Mouse (Mus musculus) midbrain, embryonic 16.5 days (tissue): ENCODE data around the gene Acmsd. TPM values are rescaled to one million over a fixed set of nuclear protein-coding genes. Genes with fewer than 3 reads are reported as not detected.

Experiments
- ATAC-seq: fragments of 200-750 bp; cut with Nextera tagmentation; 2 replicates; pipeline ENCODE4 v1.8.0; 2017; ENCODE audit warnings: moderate TSS enrichment
- H3K27ac ChIP-seq: fragments of 300-500 bp; sonication (generic); 2 replicates; pipeline ENCODE4 v1.5.1; 2014; ENCODE audit warnings: mild to moderate bottlenecking, low read length, mixed read lengths
- H3K27me3 ChIP-seq: fragments of 300-500 bp; sonication (generic); 2 replicates; pipeline ENCODE4 v1.6.1; 2014; ENCODE audit warnings: low read depth, low read length, mixed read lengths; ENCODE audit not compliant: control insufficient read depth, insufficient read depth
- H3K36me3 ChIP-seq: fragments of 300-500 bp; sonication (generic); 2 replicates; pipeline ENCODE4 v1.6.1; 2014; ENCODE audit warnings: mild to moderate bottlenecking, low read length, moderate library complexity, mixed read lengths; ENCODE audit not compliant: control insufficient read depth, insufficient read depth
- H3K4me1 ChIP-seq: fragments of 300-500 bp; sonication (generic); 2 replicates; pipeline ENCODE4 v1.6.1; 2014; ENCODE audit warnings: mild to moderate bottlenecking, low read length, mixed read lengths; ENCODE audit not compliant: control insufficient read depth, insufficient read depth
- H3K4me2 ChIP-seq: fragments of 300-500 bp; sonication (generic); 2 replicates; pipeline ENCODE4 v1.6.1; 2014; ENCODE audit warnings: mild to moderate bottlenecking, low read length, mixed read lengths
- H3K4me3 ChIP-seq: fragments of 300-500 bp; sonication (generic); 2 replicates; pipeline ENCODE4 v1.5.1; 2014; ENCODE audit warnings: low read depth, mild to moderate bottlenecking, low read length, moderate library complexity, mixed read lengths
- H3K9ac ChIP-seq: fragments of 300-500 bp; sonication (generic); 2 replicates; pipeline ENCODE4 v1.6.1; 2014; ENCODE audit warnings: low read depth, low read length, mixed read lengths
- H3K9me3 ChIP-seq: fragments of 300-500 bp; sonication (generic); replicated peaks from 2 replicates; pipeline ENCODE4 v1.6.1; 2014; ENCODE audit warnings: mild to moderate bottlenecking, low read length, mixed read lengths; ENCODE audit not compliant: control insufficient read depth, poor library complexity, severe bottlenecking
- WGBS: fragments of 180-500 bp; shearing (Covaris S2); extraction: QIAGEN DNeasy Blood & Tissue Kit; methylation state at CpG from one replicate; pipeline ENCODE4 v1.1.7; 2014; 5-methylcytosine and 5-hydroxymethylcytosine counted together
- polyA plus RNA-seq: library from polyadenylated mRNA; unstranded; fragments of >200 nt; fragmentation: Nextera tagmentation; extraction: Ambion mirVana; gene quantifications from 2 replicates; pipeline ENCODE4 v1.2.1, GENCODE M21; 2015

The Acmsd gene
- polyA plus RNA-seq, 1 experiment from 2014 or later: not detected

DNA sequence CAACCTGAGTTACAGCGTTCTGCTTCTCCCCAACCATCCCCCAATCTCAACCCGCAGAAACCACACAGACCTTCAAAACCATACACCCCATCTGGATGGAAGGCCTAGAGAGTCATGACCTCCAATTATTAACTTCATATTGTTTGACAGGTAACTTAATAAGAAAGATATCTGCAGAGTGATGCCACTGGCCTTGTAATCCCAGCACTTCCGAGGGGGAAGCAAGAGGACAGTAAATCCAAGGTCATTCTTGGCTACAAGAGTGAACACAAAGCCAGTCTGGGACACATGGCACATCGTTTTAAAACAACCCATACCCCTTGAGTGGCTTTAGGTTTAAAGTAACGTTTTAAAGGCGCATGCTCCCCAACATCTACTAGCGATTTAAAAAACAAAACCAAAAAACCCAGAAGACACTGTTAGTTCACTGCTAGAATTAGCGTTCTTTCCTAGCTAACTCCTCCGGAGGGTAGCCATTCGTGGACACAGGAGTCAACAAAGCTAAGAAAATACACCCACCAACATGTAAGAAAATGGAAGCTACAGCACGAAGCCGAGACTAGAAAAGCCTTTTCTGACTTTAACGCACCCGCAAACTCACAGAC is 44.1 kb downstream of the Acmsd start:
- peak overlapping the region; percentile 93 for H3K27ac ChIP-seq
- H3K36me3 ChIP-seq: no peaks in the 10 kb centered on the region
- no peaks in the 10 kb centered on the region for H3K27me3 ChIP-seq
- peak overlapping the region; percentile 63 for H3K4me3 ChIP-seq
- H3K9me3 ChIP-seq: no peaks in the 10 kb centered on the region
- ATAC-seq: peak; percentile 57
- H3K4me2 ChIP-seq: peak overlapping the region; percentile 89
- under 1% methylated on average over 14 of the region's 14 CpGs for WGBS
- peak overlapping the region; percentile 51 for H3K9ac ChIP-seq
- H3K4me1 ChIP-seq: peaks cover 28% of the 10 kb centered on the region

DNA sequence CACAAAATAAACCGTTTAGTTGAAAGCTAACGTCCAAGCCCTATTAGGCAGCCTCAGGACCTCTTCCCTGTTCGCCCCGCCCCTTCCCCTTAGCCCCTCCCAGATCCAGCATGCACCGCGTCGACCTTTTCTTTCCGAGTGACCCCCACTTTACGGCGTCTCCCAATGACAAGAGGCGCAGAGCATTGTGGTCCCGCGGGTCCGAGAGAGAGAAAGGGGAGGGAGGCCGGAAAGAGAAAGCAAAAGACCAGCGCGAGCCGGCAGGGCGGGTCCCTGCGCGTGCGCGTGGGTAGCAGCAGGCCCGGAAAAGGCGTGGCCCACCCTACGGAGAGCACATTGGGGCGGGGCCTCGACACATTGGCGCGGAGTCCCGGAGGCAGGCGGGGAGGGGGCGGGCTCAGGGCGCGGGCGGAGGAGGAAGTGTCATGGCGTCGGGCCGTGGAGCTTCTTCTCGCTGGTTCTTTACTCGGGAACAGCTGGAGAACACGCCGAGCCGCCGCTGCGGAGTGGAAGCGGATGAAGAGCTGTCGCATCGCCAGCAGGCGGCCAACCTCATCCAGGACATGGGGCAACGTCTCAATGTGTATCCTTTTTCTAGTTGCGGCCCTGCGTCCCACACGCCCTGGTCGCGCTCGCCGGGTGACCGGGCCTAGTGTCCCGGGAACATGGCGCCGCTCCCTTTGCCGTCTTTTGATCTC is 44.7 kb downstream of the Acmsd start, which contains the start of gene Ccnt2:
TSS of gene Ccnt2 (plus strand) at position 362 of the 698 bp plus-strand sequence.
- H3K4me3 ChIP-seq: peak within 1 kb of the TSS; percentile 63
- peak within 1 kb of the TSS; percentile 89 for H3K4me2 ChIP-seq
- under 1% methylated on average over 61 of the region's 63 CpGs for WGBS

DNA sequence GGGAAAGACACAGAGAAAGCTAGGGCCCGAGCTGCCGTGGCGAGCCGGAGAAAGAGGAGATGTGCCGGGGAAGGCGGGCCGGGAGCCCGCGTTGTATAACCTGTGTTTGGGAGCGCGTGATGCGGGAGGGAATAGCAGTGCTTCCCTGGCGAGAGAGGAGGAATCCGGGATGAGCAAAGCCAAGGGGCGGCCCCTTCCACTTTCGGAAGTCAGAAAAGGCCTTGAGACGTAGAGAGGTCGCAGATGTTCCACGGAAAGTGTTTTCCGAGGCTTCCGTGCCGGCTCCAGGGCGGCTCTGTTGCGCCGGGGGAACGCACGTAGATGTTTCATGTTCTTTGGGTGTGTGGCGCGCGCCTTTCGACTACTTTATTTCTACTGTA is 45.3 kb downstream of the Acmsd start:
- Histone ChIP-seq H3K4me3 (peak overlapping the region; percentile 63), H3K9ac (peak overlapping the region; percentile 75), H3K4me1 (peaks cover 28% of the 10 kb centered on the region), H3K27me3 (no peaks in the 10 kb centered on the region), H3K9me3 (no peaks in the 10 kb centered on the region), H3K36me3 (no peaks in the 10 kb centered on the region), H3K27ac (peak overlapping the region; percentile 93), H3K4me2 (peak overlapping the region; percentile 87)
- WGBS: under 1% methylated on average over 31 of the region's 31 CpGs
- ATAC-seq: peak; percentile 57; the same call in 1 of the 2 replicates

More for the DNA sequence above, 44.7 kb downstream of the Acmsd start, which contains the start of gene Ccnt2:
- ATAC-seq: peak; percentile 98
- Histone ChIP-seq H3K27ac (peak within 1 kb of the TSS; percentile 93), H3K4me1 (peaks cover 28% of the 10 kb centered on the region), H3K27me3 (no peaks in the 10 kb centered on the region), H3K36me3 (no peaks in the 10 kb centered on the region), H3K9ac (peak within 1 kb of the TSS; percentile 75), H3K9me3 (no peaks in the 10 kb centered on the region)

DNA sequence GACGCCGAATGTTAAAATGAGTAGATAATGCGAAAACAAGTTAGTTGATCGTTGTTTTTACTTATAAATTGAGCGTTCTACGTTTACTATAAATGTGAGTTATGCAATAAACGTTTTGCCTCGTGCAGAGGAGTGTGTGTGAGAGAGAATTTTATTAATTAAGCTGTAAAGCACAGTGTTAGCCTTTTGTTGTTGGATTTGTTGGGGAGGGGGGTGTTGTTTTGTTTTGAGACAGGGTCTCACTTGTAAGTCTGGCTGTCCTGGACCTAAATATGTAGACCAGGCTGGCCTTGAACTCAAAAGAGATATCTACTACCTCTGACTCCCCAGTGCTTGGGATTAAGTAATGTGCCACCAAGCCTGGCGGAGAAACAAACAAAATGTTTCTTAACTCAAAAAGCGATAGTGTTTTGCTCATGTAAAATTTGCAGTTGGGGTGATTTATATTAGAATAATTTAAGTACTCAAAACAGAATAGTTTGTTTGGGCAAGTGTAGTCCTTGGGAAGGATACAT is 46.0 kb downstream of the Acmsd start:
- 9% methylated on average over 10 of the region's 10 CpGs for WGBS
- no peak for ATAC-seq
- Histone ChIP-seq H3K9me3 (no peaks in the 10 kb centered on the region), H3K4me3 (peak overlapping the region; percentile 63), H3K4me1 (peaks cover 29% of the 10 kb centered on the region), H3K27me3 (no peaks in the 10 kb centered on the region), H3K27ac (no peak overlapping the region), H3K9ac (peak overlapping the region; percentile 75), H3K4me2 (peak overlapping the region; percentile 87), H3K36me3 (no peaks in the 10 kb centered on the region)

DNA sequence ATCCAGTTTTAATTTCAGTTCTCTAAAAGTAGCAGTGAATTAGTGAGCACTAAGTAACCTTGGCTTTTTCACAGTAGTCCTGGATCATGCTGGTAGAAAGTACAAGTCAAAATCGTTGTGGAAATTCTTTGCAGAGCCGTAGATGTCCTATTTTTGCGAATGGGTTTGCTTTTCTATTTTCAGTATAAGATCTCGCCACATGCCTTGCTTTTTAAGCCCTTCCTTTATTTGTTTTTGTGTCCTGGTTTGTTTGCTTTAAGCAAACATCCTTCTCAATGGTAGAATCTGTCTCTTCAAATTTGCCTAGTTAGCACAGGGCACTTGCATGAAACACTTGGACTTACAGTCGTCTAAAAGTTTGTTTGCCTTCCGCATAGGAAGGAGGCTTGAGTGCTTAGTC is 47.0 kb downstream of the Acmsd start:
- Histone ChIP-seq H3K4me3 (peak overlapping the region; percentile 10), H3K27me3 (no peaks in the 10 kb centered on the region), H3K27ac (no peak overlapping the region), H3K4me1 (peaks cover 36% of the 10 kb centered on the region), H3K36me3 (no peaks in the 10 kb centered on the region), H3K9me3 (no peaks in the 10 kb centered on the region), H3K4me2 (peak overlapping the region; percentile 32), H3K9ac (no peak overlapping the region)
- no peak for ATAC-seq
- WGBS: 65% methylated on average over 6 of the region's 6 CpGs

DNA sequence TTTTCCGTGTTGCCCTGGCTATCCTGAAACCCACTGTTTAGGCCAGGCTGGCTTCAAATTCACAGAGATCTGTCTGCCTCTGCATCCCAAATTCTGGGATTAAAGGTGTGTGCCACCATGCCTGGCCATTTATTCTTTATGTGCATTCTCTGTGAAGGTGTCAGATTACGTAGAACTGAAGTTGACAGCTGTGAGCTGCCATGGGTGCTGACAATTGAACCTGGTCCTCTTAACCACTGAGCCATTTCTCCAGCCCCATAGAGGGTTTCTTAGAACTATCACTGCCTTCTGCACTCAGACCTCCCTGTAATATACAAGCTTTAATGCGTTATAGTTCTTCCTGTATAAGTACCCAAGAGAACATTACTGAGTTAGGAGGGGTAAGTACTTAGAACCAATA is 49.4 kb downstream of the Acmsd start:
- no peaks in the 10 kb centered on the region for H3K9me3 ChIP-seq
- H3K36me3 ChIP-seq: no peaks in the 10 kb centered on the region
- no peak overlapping the region for H3K27ac ChIP-seq
- H3K4me3 ChIP-seq: no peak overlapping the region
- no peak overlapping the region for H3K9ac ChIP-seq
- H3K4me2 ChIP-seq: no peak overlapping the region
- ATAC-seq: no peak
- peaks cover 42% of the 10 kb centered on the region for H3K4me1 ChIP-seq
- 92% methylated on average over 3 of the region's 3 CpGs for WGBS
- no peaks in the 10 kb centered on the region for H3K27me3 ChIP-seq

DNA sequence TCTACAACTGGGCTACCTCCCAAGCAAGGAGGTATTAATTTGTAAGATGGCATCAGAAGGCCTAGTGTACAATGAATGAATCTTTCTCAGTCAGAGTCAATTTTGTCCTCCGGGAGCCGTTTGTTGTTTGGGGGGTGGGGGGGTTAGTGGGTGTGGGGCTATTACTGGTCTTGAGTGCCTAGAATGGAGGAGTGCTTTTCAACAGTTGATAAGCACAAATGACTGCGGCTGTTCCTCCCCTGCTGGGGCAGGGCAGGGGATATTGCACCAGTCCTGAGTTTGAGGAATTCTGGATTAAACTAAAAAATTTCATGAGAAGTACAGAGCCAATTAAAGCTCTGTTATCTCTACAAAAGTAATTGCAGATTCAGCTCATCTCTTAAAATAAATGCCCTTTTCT is 50.9 kb downstream of the Acmsd start:
- no peak for ATAC-seq
- no peaks in the 10 kb centered on the region for H3K9me3 ChIP-seq
- H3K27me3 ChIP-seq: no peaks in the 10 kb centered on the region
- no peaks in the 10 kb centered on the region for H3K36me3 ChIP-seq
- H3K4me2 ChIP-seq: no peak overlapping the region
- H3K27ac ChIP-seq: no peak overlapping the region
- WGBS: 25% methylated on average over 3 of the region's 3 CpGs
- no peak overlapping the region for H3K9ac ChIP-seq
- H3K4me3 ChIP-seq: no peak overlapping the region
- H3K4me1 ChIP-seq: peaks cover 44% of the 10 kb centered on the region

DNA sequence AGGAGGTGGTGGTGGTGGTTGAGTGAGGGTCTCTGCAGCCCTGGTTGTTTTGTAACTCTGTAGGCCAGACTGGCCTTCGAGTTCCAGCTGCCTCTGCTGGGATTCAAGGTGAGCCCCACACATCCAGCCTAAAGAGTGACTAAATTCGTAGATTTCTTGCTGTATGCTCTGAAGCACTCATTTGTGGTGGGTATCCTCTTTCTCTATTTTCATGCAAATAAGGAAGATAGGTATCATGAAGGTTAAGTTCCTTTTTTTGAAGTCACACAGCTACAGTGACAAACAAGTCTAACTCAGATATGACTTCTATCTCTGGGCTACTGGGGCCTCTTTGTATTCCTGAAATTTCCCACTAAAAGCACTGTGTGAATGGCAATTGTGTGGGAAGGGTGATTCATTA is 51.6 kb downstream of the Acmsd start:
- H3K27ac ChIP-seq: no peak overlapping the region
- H3K27me3 ChIP-seq: no peaks in the 10 kb centered on the region
- no peak overlapping the region for H3K4me3 ChIP-seq
- no peak for ATAC-seq
- no peaks in the 10 kb centered on the region for H3K9me3 ChIP-seq
- H3K4me2 ChIP-seq: no peak overlapping the region
- no peak overlapping the region for H3K9ac ChIP-seq
- no peaks in the 10 kb centered on the region for H3K36me3 ChIP-seq
- peaks cover 41% of the 10 kb centered on the region for H3K4me1 ChIP-seq
- WGBS: 68% methylated on average over 2 of the region's 2 CpGs

DNA sequence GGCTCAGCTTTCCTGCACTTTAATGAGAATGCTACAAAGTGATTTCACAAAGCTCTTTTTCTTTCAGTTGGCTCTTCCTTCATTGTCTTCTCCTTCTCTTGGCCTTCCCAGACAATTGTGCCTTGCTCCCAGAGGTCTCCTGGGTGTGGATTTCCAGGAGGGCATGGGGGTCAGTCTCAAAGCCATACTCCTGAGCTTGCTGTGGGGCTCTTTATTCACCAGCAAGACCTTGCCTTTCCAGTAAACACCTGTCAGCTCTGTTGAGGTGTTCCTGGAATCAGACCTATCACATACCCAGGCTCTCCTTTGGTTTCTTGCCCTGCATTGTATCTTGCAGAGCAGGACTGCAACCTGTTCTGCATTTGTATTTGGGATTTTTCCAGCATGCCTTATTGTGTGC is 54.6 kb downstream of the Acmsd start:
- no peak for ATAC-seq
- peaks cover 29% of the 10 kb centered on the region for H3K4me1 ChIP-seq
- no peak overlapping the region for H3K4me3 ChIP-seq
- no peak overlapping the region for H3K27ac ChIP-seq
- H3K9ac ChIP-seq: no peak overlapping the region
- H3K27me3 ChIP-seq: no peaks in the 10 kb centered on the region
- H3K9me3 ChIP-seq: no peaks in the 10 kb centered on the region
- no peaks in the 10 kb centered on the region for H3K36me3 ChIP-seq
- H3K4me2 ChIP-seq: no peak overlapping the region
